Mouse (Mus musculus) CH12.LX (cell line): Measurements from ENCODE around the gene Mapk8ip3. TPM values are rescaled to one million over a fixed set of nuclear protein-coding genes. Genes with fewer than 3 reads are reported as not detected.

Experiments used
- DNase-seq: peaks from one replicate; pipeline ENCODE4 v3.0.0-alpha.2; 2013; ENCODE audit errors: extremely low read depth
- H3K27ac ChIP-seq: 2 replicates; pipeline ENCODE4 v1.5.1; 2012; ENCODE audit warnings: low read depth, mild to moderate bottlenecking, control low read depth, moderate library complexity; ENCODE audit not compliant: insufficient read depth
- H3K27me3 ChIP-seq: replicated peaks from 2 replicates; pipeline ENCODE3; 2012; ENCODE audit warnings: inconsistent platforms
- H3K36me3 ChIP-seq, 2 experiments: replicated peaks in 1 of 2; 2 replicates each; pipeline versions ENCODE3 to v1.6.1; 2012; ENCODE audit warnings: inconsistent platforms in 1 of 2, low read length in 1 of 2, mild to moderate bottlenecking in 1 of 2, mixed read lengths in 1 of 2, moderate library complexity in 1 of 2; ENCODE audit not compliant: control insufficient read depth in 1 of 2, insufficient read depth in 1 of 2
- H3K4me1 ChIP-seq, 2 experiments: 2 replicates each; pipeline ENCODE4 v1.6.1; 2012; ENCODE audit warnings: inconsistent platforms in 1 of 2, moderate library complexity in 1 of 2; ENCODE audit not compliant: insufficient read depth in 2 of 2, control insufficient read depth in 1 of 2
- H3K4me2 ChIP-seq: 2 replicates; pipeline ENCODE4 v1.6.1; 2012; ENCODE audit warnings: low read depth, mild to moderate bottlenecking, control low read depth; ENCODE audit not compliant: poor library complexity, insufficient read depth, severe bottlenecking
- H3K4me3 ChIP-seq, 3 experiments: fragments of 150-350 bp in 1 of 3; sonication (generic) in 1 of 3; replicated peaks in 1 of 3; 2 replicates each; pipeline versions ENCODE3 to v1.5.1; 2011 to 2012; ENCODE audit warnings: low read depth in 2 of 3, low read length in 2 of 3, mild to moderate bottlenecking in 2 of 3, moderate library complexity in 2 of 3, control low read depth in 1 of 3, improper control_type of control experiment in 1 of 3, inconsistent platforms in 1 of 3, mixed read lengths in 1 of 3; ENCODE audit not compliant: poor library complexity in 1 of 3
- H3K79me2 ChIP-seq: replicated peaks from 2 replicates; pipeline ENCODE4 v1.6.1; 2012; ENCODE audit warnings: mild to moderate bottlenecking, moderate library complexity; ENCODE audit not compliant: control insufficient read depth, poor library complexity, insufficient read depth, severe bottlenecking; ENCODE audit errors: extremely low read depth
- H3K9ac ChIP-seq: 2 replicates; pipeline ENCODE4 v1.6.1; 2012; ENCODE audit warnings: low read depth, mild to moderate bottlenecking, control low read depth, moderate library complexity; ENCODE audit not compliant: insufficient read depth
- H3K9me3 ChIP-seq: replicated peaks from 2 replicates; pipeline ENCODE3; 2012; ENCODE audit warnings: low read length, inconsistent platforms, mixed read lengths
- BHLHE40 ChIP-seq: IDR thresholded peaks from 2 replicates; pipeline ENCODE4 v1.6.1; 2011; ENCODE audit warnings: mild to moderate bottlenecking, low read depth, low read length, improper control_type of control experiment
- E2F4 ChIP-seq: IDR thresholded peaks from 2 replicates; pipeline ENCODE4 v1.6.1; 2011; ENCODE audit warnings: low read depth, low read length, improper control_type of control experiment; ENCODE audit not compliant: insufficient replicate concordance
- ELF1 ChIP-seq: IDR thresholded peaks from 2 replicates; pipeline ENCODE4 v1.6.1; 2014; ENCODE audit warnings: low read depth, mild to moderate bottlenecking, inconsistent platforms, low read length, improper control_type of control experiment
- GABPA ChIP-seq: IDR thresholded peaks from 2 replicates; pipeline ENCODE4 v1.6.1; 2012; ENCODE audit warnings: low read depth, low read length, improper control_type of control experiment, inconsistent platforms; ENCODE audit not compliant: insufficient replicate concordance
- HCFC1 ChIP-seq: IDR thresholded peaks from 2 replicates; pipeline ENCODE4 v1.6.1; 2012; ENCODE audit warnings: low read depth, mild to moderate bottlenecking, inconsistent platforms, low read length, improper control_type of control experiment
- IRF4 ChIP-seq: IDR thresholded peaks from 2 replicates; pipeline ENCODE4 v1.6.1; 2014; ENCODE audit warnings: low read depth, mild to moderate bottlenecking, inconsistent platforms, low read length, improper control_type of control experiment
- KAT2A ChIP-seq: IDR thresholded peaks from 2 replicates; pipeline ENCODE4 v1.6.1; 2012; ENCODE audit warnings: low read length, improper control_type of control experiment, inconsistent platforms; ENCODE audit not compliant: insufficient replicate concordance
- MAFK ChIP-seq: IDR thresholded peaks from 2 replicates; pipeline ENCODE4 v1.6.1; 2011; ENCODE audit warnings: low read length, improper control_type of control experiment; ENCODE audit not compliant: insufficient replicate concordance
- MAZ ChIP-seq: IDR thresholded peaks from 2 replicates; pipeline ENCODE4 v1.6.1; 2012; ENCODE audit warnings: low read depth, mild to moderate bottlenecking, inconsistent platforms, low read length, improper control_type of control experiment, moderate library complexity
- MEF2A ChIP-seq: IDR thresholded peaks from 2 replicates; pipeline ENCODE4 v1.6.1; 2014; ENCODE audit warnings: low read depth, mild to moderate bottlenecking, inconsistent platforms, low read length, improper control_type of control experiment, borderline replicate concordance
- MXI1 ChIP-seq: IDR thresholded peaks from 2 replicates; pipeline ENCODE4 v1.6.1; 2011; ENCODE audit warnings: mild to moderate bottlenecking, low read depth, low read length, improper control_type of control experiment
- NELFE ChIP-seq: IDR thresholded peaks from 2 replicates; pipeline ENCODE4 v1.6.1; 2011; ENCODE audit warnings: low read depth, low read length, improper control_type of control experiment
- NRF1 ChIP-seq: IDR thresholded peaks from 2 replicates; pipeline ENCODE4 v1.6.1; 2014; ENCODE audit warnings: low read depth, mild to moderate bottlenecking, inconsistent platforms, low read length, improper control_type of control experiment, moderate library complexity
- POLR2A ChIP-seq: IDR thresholded peaks from 2 replicates; pipeline ENCODE4 v1.6.1; 2011; ENCODE audit warnings: low read depth, mild to moderate bottlenecking, improper control_type of control experiment, low read length
- SIN3A ChIP-seq: IDR thresholded peaks from 2 replicates; pipeline ENCODE4 v1.6.1; 2012; ENCODE audit warnings: low read length, improper control_type of control experiment, inconsistent platforms
- SMC3 ChIP-seq: IDR thresholded peaks from 2 replicates; pipeline ENCODE4 v1.6.1; 2011; ENCODE audit warnings: low read depth, low read length, improper control_type of control experiment
- TBP ChIP-seq: conservative IDR thresholded peaks from 2 replicates; pipeline ENCODE4 v1.6.1; 2011; ENCODE audit warnings: low read depth, low read length, improper control_type of control experiment
- TCF12 ChIP-seq: IDR thresholded peaks from 2 replicates; pipeline ENCODE4 v1.6.1; 2014; ENCODE audit warnings: low read depth, mild to moderate bottlenecking, inconsistent platforms, low read length, improper control_type of control experiment
- UBTF ChIP-seq: IDR thresholded peaks from 2 replicates; pipeline ENCODE4 v1.6.1; 2012; ENCODE audit warnings: low read depth, mild to moderate bottlenecking, inconsistent platforms, low read length, improper control_type of control experiment, moderate library complexity
- USF2 ChIP-seq: conservative IDR thresholded peaks from 2 replicates; pipeline ENCODE4 v1.6.1; 2011; ENCODE audit warnings: low read depth, low read length, improper control_type of control experiment
- ZMIZ1 ChIP-seq: IDR thresholded peaks from 2 replicates; pipeline ENCODE4 v1.6.1; 2012; ENCODE audit warnings: low read depth, mild to moderate bottlenecking, inconsistent platforms, low read length, improper control_type of control experiment
- dilution Hi-C: fragments of 300-500 bp; cut with MboI; formaldehyde crosslinking; loops from 2 replicates; pipeline ENCODE4 v1.14.3; 2020; ENCODE audit warnings: low sequenced_read_pairs; ENCODE audit not compliant: extremely low pct_unique_long_range_greater_than_20kb, extremely low pct_ligation_motif_present
- in situ Hi-C: fragments of 300-500 bp; cut with MboI; formaldehyde crosslinking; loops from 3 replicates; pipeline ENCODE4 v1.14.3; 2019; ENCODE audit warnings: low sequenced_read_pairs, low pct_ligation_motif_present, low pct_unique_long_range_greater_than_20kb, mixed read lengths
- polyA plus RNA-seq: library from polyadenylated mRNA; unstranded; fragments of >175 nt; gene quantifications from 2 replicates; pipeline ENCODE4 v1.2.1, GENCODE M21; 2012; ENCODE audit warnings: low read depth; ENCODE audit not compliant: insufficient read length
- total RNA-seq, 2 experiments: library from RNA; depleted of rRNA; stranded (reverse); fragments of 300-350 nt in 1 of 2; fragments of >200 nt in 1 of 2; gene quantifications; 2 replicates each; pipeline ENCODE4 v1.2.3; 2012 to 2014

The Mapk8ip3 gene
- total and polyA plus RNA-seq, 3 experiments: 14.5 to 44.0 (median 34.1) TPM

DNA sequence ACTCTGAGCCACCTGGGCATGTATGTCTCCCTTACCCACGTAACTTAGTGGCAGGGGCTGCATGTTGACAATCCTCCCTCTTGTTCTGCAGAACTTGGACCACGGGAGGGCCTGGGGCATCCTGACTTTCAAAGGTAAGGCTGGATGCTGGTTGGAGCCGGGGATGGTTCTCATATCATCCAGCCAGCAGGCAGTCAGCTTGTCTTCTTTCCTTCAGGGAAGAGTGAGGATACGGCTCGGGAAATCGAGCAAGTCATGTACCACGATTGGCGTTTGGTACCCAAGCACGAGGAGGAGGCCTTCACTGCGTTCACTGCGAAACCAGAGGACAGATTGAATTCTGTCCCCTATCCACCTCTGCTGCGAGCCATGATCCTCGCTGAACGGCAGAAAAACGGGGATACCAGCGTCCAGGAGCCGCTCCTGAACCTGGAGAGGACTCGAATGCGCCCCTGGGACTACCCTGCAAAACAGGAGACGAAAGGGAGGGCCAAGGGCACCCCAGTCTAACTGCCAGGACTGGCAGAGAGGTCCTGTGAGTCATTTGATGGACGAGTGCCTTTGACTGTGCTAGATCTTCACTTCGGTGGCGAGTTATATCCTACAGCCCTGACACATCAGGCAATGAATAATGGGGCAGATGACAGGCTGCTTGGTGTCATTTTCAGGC, 41.1 kb downstream of the Mapk8ip3 start:
- peak overlapping the region; percentile 91 for H3K4me2 ChIP-seq
- dilution Hi-C loops (no loop called here), in situ Hi-C loops (no loop called here)
- peak overlapping the region; percentile 68 for H3K27ac ChIP-seq
- H3K4me1 ChIP-seq: peaks cover 15 to 61% of the 10 kb centered on the region in 2 experiments
- peaks cover 15% of the 10 kb centered on the region for H3K79me2 ChIP-seq
- peaks cover 67 to 72% of the 10 kb centered on the region in 2 experiments for H3K36me3 ChIP-seq
- DNase-seq: peak; percentile 27
- no peak for TF ChIP-seq IRF4
- TF ChIP-seq SIN3A: 0 out of 2 replicates have a peak, but pooled peaks have one; percentile 10
- H3K9me3 ChIP-seq: no peaks in the 10 kb centered on the region
- no peaks in the 10 kb centered on the region for H3K27me3 ChIP-seq
- H3K9ac ChIP-seq: peak overlapping the region; percentile 74
- peak overlapping the region; percentile 83 to 94 (median 92) for H3K4me3 ChIP-seq

DNA sequence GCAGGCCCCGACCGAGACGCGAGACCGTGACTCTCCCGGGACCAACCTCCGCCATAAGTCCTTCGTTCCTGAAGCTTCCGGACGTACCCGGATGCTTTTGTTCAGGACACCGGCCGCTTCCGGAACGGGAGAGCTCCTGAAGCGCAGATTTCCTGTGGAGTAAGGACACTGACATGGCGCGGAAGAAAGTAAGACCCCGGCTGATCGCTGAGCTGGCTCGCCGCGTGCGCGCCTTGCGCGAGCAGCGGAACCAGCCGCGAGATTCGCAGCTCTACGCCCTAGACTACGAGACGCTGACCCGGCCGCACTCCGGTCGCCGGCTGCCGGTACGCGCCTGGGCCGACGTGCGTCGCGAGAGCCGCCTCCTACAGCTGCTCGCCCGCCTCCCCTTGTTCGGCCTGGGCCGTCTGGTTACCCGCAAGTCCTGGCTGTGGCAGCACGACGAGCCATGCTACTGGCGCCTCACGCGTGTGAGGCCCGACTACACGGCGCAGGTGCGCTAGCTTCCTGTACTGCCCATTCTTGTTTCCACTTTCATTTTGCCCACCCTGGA, 41.7 kb downstream of the Mapk8ip3 start, which contains the start of the genes Eme2 and Mrps34:
TSS of gene Eme2 (minus strand) at position 93 of the 553 bp plus-strand sequence.
TSS of gene Mrps34 (plus strand) at position 122 of the 553 bp plus-strand sequence.
- H3K36me3 ChIP-seq: peaks cover 67 to 72% of the 10 kb centered on the region in 2 experiments
- DNase-seq: peak; percentile 86
- dilution Hi-C loops: no loop called here

More for the DNA sequence above, 41.7 kb downstream of the Mapk8ip3 start, which contains the start of the genes Eme2 and Mrps34:
- peaks cover 17 to 68% of the 10 kb centered on the region in 2 experiments for H3K4me1 ChIP-seq
- H3K4me2 ChIP-seq: peak within 1 kb of the TSS; percentile 91
- in situ Hi-C loops: no loop called here
- peak within 1 kb of the TSS; percentile 74 for H3K9ac ChIP-seq
- H3K27ac ChIP-seq: peak within 1 kb of the TSS; percentile 68
- no peaks in the 10 kb centered on the region for H3K9me3 ChIP-seq
- H3K4me3 ChIP-seq: peak within 1 kb of the TSS; percentile 83 to 94 (median 92)
- H3K79me2 ChIP-seq: peaks cover 15% of the 10 kb centered on the region
- TF ChIP-seq UBTF: peak; percentile 91
- peak; percentile 88 for TF ChIP-seq HCFC1
- TF ChIP-seq TBP: peak; percentile 84
- no peak for TF ChIP-seq USF2
- peak; percentile 89 for TF ChIP-seq SIN3A
- TF ChIP-seq MAFK: no peak
- no peak for TF ChIP-seq MEF2A
- TF ChIP-seq POLR2A: peak; percentile 92
- TF ChIP-seq ZMIZ1: peak; percentile 89
- TF ChIP-seq GABPA: peak; percentile 7; the same call in 1 of the 2 replicates
- peak; percentile 32 for TF ChIP-seq BHLHE40
- peak; percentile 86 for TF ChIP-seq ELF1
- TF ChIP-seq SMC3: no peak
- TF ChIP-seq IRF4: peak; percentile 69
- TF ChIP-seq NELFE: peak; percentile 88
- peak; percentile 91 for TF ChIP-seq TCF12
- no peak for TF ChIP-seq E2F4
- peak; percentile 60 for TF ChIP-seq NRF1
- TF ChIP-seq KAT2A: peak; percentile 73; the same call in 1 of the 2 replicates
- TF ChIP-seq MAZ: 0 out of 2 replicates have a peak, but pooled peaks have one; percentile 30
- TF ChIP-seq MXI1: peak; percentile 85; the same call in 1 of the 2 replicates
- H3K27me3 ChIP-seq: no peaks in the 10 kb centered on the region
